Mouse (Mus musculus) hindbrain, postnatal 0 days (tissue): ENCODE results near the gene Wdr11. TPM values are rescaled to one million over a fixed set of nuclear protein-coding genes. Genes with fewer than 3 reads are reported as not detected.
A peak's percentile ranks its signal among the peaks of the same experiment; 100 is the strongest.

Source experiments
- ATAC-seq: fragments of 200-750 bp; cut with Nextera tagmentation; 2 replicates; pipeline ENCODE4 v1.8.0; 2017; ENCODE audit warnings: mild to moderate bottlenecking, moderate TSS enrichment, moderate library complexity
- DNase-seq: peaks from one replicate; pipeline ENCODE4 v3.0.0-alpha.2; 2015; ENCODE audit warnings: low spot score
- H3K27ac ChIP-seq: fragments of 300-500 bp; sonication (generic); 2 replicates; pipeline ENCODE4 v1.5.1; 2014; ENCODE audit warnings: mild to moderate bottlenecking
- H3K27me3 ChIP-seq: fragments of 300-500 bp; sonication (generic); 2 replicates; pipeline ENCODE4 v1.6.1; 2014; ENCODE audit warnings: low read length, mixed read lengths; ENCODE audit not compliant: insufficient read depth
- H3K36me3 ChIP-seq: fragments of 300-500 bp; sonication (generic); 2 replicates; pipeline ENCODE4 v1.6.1; 2014; ENCODE audit warnings: low read length, mixed read lengths; ENCODE audit not compliant: insufficient read depth
- H3K4me1 ChIP-seq: fragments of 300-500 bp; sonication (generic); 2 replicates; pipeline ENCODE4 v1.6.1; 2014; ENCODE audit warnings: antibody characterized with exemption, low read length, mixed read lengths; ENCODE audit not compliant: insufficient read depth
- H3K4me2 ChIP-seq: fragments of 300-500 bp; sonication (generic); 2 replicates; pipeline ENCODE4 v1.6.1; 2014; ENCODE audit warnings: low read depth, mild to moderate bottlenecking, low read length, moderate library complexity, mixed read lengths
- H3K4me3 ChIP-seq: fragments of 300-500 bp; sonication (generic); 2 replicates; pipeline ENCODE4 v1.5.1; 2014; ENCODE audit warnings: low read length
- H3K9ac ChIP-seq: fragments of 300-500 bp; sonication (generic); replicated peaks from 2 replicates; pipeline ENCODE4 v1.6.1; 2014; ENCODE audit warnings: mild to moderate bottlenecking, low read length, moderate library complexity, mixed read lengths
- H3K9me3 ChIP-seq: fragments of 300-500 bp; sonication (generic); 2 replicates; pipeline ENCODE4 v1.6.1; 2016; ENCODE audit warnings: low read length, mixed read lengths
- CTCF ChIP-seq: IDR thresholded peaks from 2 replicates; pipeline ENCODE4 v1.5.1; 2016; ENCODE audit warnings: antibody characterized with exemption, control low read depth, low read depth
- WGBS: fragments of 180-500 bp; shearing (Covaris S2); extraction: QIAGEN DNeasy Blood & Tissue Kit; methylation state at CpG from one replicate; pipeline ENCODE4 v1.1.7; 2014; 5-methylcytosine and 5-hydroxymethylcytosine counted together
- polyA plus RNA-seq: library from polyadenylated mRNA; unstranded; fragments of >200 nt; fragmentation: Nextera tagmentation; extraction: Ambion mirVana; gene quantifications from 2 replicates; pipeline ENCODE4 v1.2.1, GENCODE M21; 2015
- total RNA-seq: library from RNA; depleted of rRNA; stranded (reverse); fragments of >200 nt; gene quantifications from 2 replicates; pipeline ENCODE4 v1.2.3, GENCODE M21; 2014

Wdr11 gene
- total and polyA plus RNA-seq, 2 experiments from 2014 or later, result 25.2 to 42.4 TPM

DNA sequence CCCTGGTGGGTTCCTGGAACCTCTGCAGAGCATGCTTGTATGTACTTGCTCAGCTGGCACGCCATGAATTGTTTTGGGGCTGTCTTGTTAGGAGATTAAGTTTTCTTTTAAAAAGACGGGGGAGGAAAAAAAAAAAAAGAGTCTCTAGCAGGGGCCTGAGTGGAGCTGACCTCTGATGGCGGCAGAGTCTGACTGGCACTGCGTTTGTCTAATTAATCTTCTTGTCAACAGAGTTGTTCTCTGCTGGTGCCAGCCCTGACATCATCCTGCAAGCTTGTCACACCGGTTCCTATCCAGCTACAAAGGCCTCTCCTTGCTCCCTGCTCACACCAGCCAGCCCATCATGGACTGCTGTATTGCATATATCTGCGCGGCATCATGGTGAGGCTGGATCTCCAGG, 60.1 kb downstream of the Wdr11 start:
- ATAC-seq, result no peak
- no peaks in the 10 kb centered on the region for H3K36me3 ChIP-seq
- no peak overlapping the region for H3K27ac ChIP-seq
- H3K9ac ChIP-seq, result no peak overlapping the region
- WGBS, result 35% methylated on average over 7 of the region's 7 CpGs
- H3K4me2 ChIP-seq, result no peak overlapping the region
- H3K9me3 ChIP-seq, result no peaks in the 10 kb centered on the region
- DNase-seq, result peak; percentile 23
- no peaks in the 10 kb centered on the region for H3K27me3 ChIP-seq
- TF ChIP-seq CTCF, result no peak
- no peak overlapping the region for H3K4me3 ChIP-seq
- peaks cover 5% of the 10 kb centered on the region; the same call in 1 of the 2 replicates for H3K4me1 ChIP-seq

- Histone ChIP-seq H3K36me3 (no peaks in the 10 kb centered on the region), H3K4me2 (no peak overlapping the region), H3K4me3 (no peak overlapping the region), H3K9me3 (no peaks in the 10 kb centered on the region), H3K4me1 (peaks cover 5% of the 10 kb centered on the region; the same call in 1 of the 2 replicates), H3K9ac (no peak overlapping the region), H3K27ac (no peak overlapping the region), H3K27me3 (no peaks in the 10 kb centered on the region)
- ATAC-seq (no peak), DNase-seq (peak; percentile 31)
- 40% methylated on average over 9 of the region's 9 CpGs for WGBS
- no peak for TF ChIP-seq CTCF
Measured at GRCm38 (mm10) chr7:129652901-129653460, 61.3 kb downstream of the Wdr11 start.

GRCm38 (mm10) chr7:129653791-129654271, 62.2 kb downstream of the Wdr11 start:
- Histone ChIP-seq H3K9ac (no peak overlapping the region), H3K27ac (no peak overlapping the region), H3K4me1 (peaks cover 5% of the 10 kb centered on the region; the same call in 1 of the 2 replicates), H3K36me3 (no peaks in the 10 kb centered on the region), H3K4me3 (no peak overlapping the region), H3K27me3 (no peaks in the 10 kb centered on the region), H3K9me3 (no peaks in the 10 kb centered on the region), H3K4me2 (no peak overlapping the region)
- 7% methylated on average over 11 of the region's 11 CpGs for WGBS
- ATAC-seq (peak; percentile 61), DNase-seq (peak; percentile 87)
- peak; percentile 100 for TF ChIP-seq CTCF

- Histone ChIP-seq H3K4me3 (no peak overlapping the region), H3K27ac (no peak overlapping the region), H3K9ac (no peak overlapping the region), H3K27me3 (no peaks in the 10 kb centered on the region), H3K9me3 (no peaks in the 10 kb centered on the region), H3K4me1 (peaks cover 5% of the 10 kb centered on the region; the same call in 1 of the 2 replicates), H3K4me2 (no peak overlapping the region), H3K36me3 (no peaks in the 10 kb centered on the region)
- DNase-seq (no peak), ATAC-seq (no peak)
- 36% methylated on average over 12 of the region's 12 CpGs for WGBS
- no peak for TF ChIP-seq CTCF
Measured at GRCm38 (mm10) chr7:129654923-129655322, 63.3 kb downstream of the Wdr11 start.

DNA sequence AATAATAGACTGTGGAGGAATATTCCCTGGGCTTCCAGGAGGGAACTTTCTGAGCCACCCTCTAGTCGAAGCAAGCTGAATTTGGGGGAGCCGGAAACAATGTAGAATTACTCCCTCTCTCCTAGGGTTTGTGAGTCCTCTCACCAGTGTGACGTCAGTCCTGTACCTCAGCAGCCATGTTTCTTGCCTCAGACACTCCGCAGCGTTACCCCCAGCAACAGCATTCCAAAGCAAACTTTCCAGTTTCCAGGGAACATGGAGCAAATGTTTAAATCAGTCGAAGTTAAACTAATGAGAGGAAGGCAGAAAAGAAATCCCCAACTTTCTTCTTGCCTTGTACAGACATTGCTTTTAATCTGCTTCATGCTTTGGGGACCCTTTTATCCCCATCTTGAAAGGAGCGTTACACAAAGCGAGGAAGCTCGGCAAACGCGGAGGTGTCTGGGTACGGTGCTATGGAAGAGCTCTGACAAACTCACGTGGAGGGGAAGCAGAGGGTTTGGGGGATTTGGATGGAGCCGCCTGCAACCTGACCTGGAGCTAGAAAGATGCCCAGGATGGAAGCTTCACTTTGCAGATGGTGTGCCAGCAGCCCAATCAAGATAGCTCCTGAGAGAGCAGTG, 64.1 kb downstream of the Wdr11 start:
- H3K36me3 ChIP-seq, result no peaks in the 10 kb centered on the region
- 42% methylated on average over 14 of the region's 14 CpGs for WGBS

DNA sequence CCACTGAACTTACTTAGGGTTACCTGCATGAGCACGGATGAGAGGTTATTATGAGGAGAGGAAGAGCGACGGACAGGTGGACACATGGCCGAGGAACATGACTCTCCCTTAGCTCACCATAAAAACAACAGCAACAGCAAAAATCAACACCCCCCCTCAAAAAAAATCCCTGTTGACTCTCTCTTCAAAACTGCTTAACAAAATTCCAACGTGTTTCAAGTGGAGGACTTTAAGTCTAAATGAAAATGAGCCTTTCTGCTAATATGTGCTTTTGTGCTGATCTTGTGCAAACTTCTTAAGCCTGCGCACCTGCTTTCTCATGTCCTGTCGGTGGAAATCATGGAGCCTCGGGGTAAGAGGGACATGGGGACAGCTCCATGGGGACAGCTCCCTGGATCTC, 66.2 kb downstream of the Wdr11 start:
- Histone ChIP-seq H3K4me2 (no peak overlapping the region), H3K36me3 (no peaks in the 10 kb centered on the region)
- WGBS, result 88% methylated on average over 8 of the region's 8 CpGs

More for the DNA sequence above, 64.1 kb downstream of the Wdr11 start:
- no peak overlapping the region for H3K27ac ChIP-seq
- H3K4me1 ChIP-seq, result peaks cover 5% of the 10 kb centered on the region; the same call in 1 of the 2 replicates
- no peak overlapping the region for H3K9ac ChIP-seq
- DNase-seq, result peak; percentile 27
- no peaks in the 10 kb centered on the region for H3K9me3 ChIP-seq
- no peak overlapping the region for H3K4me3 ChIP-seq
- TF ChIP-seq CTCF, result no peak
- no peaks in the 10 kb centered on the region for H3K27me3 ChIP-seq
- H3K4me2 ChIP-seq, result no peak overlapping the region
- no peak for ATAC-seq

GRCm38 (mm10) chr7:129659755-129660154, 68.1 kb downstream of the Wdr11 start:
- 83% methylated on average over 8 of the region's 8 CpGs for WGBS
- TF ChIP-seq CTCF, result no peak
- DNase-seq (no peak), ATAC-seq (no peak)
- Histone ChIP-seq H3K4me1 (peaks cover 1% of the 10 kb centered on the region; the same call in 1 of the 2 replicates), H3K27ac (no peak overlapping the region), H3K4me2 (no peak overlapping the region), H3K9ac (no peak overlapping the region), H3K4me3 (no peak overlapping the region), H3K36me3 (no peaks in the 10 kb centered on the region), H3K27me3 (no peaks in the 10 kb centered on the region), H3K9me3 (no peaks in the 10 kb centered on the region)

More for the DNA sequence above, 66.2 kb downstream of the Wdr11 start:
- no peak for TF ChIP-seq CTCF
- H3K9ac ChIP-seq, result no peak overlapping the region
- H3K4me3 ChIP-seq, result no peak overlapping the region
- ATAC-seq (no peak), DNase-seq (no peak)
- H3K9me3 ChIP-seq, result no peaks in the 10 kb centered on the region
- no peaks in the 10 kb centered on the region for H3K27me3 ChIP-seq
- H3K4me1 ChIP-seq, result peaks cover 5% of the 10 kb centered on the region; the same call in 1 of the 2 replicates
- no peak overlapping the region for H3K27ac ChIP-seq
